Mouse (Mus musculus): ENCODE data around the gene Tspan9. TPM values are rescaled to one million over a fixed set of nuclear protein-coding genes. Genes with fewer than 3 reads are reported as not detected.

Tspan9 gene
- total RNA-seq, 2 experiments from 2014 or later: 52.0 to 57.2 TPM

DNA sequence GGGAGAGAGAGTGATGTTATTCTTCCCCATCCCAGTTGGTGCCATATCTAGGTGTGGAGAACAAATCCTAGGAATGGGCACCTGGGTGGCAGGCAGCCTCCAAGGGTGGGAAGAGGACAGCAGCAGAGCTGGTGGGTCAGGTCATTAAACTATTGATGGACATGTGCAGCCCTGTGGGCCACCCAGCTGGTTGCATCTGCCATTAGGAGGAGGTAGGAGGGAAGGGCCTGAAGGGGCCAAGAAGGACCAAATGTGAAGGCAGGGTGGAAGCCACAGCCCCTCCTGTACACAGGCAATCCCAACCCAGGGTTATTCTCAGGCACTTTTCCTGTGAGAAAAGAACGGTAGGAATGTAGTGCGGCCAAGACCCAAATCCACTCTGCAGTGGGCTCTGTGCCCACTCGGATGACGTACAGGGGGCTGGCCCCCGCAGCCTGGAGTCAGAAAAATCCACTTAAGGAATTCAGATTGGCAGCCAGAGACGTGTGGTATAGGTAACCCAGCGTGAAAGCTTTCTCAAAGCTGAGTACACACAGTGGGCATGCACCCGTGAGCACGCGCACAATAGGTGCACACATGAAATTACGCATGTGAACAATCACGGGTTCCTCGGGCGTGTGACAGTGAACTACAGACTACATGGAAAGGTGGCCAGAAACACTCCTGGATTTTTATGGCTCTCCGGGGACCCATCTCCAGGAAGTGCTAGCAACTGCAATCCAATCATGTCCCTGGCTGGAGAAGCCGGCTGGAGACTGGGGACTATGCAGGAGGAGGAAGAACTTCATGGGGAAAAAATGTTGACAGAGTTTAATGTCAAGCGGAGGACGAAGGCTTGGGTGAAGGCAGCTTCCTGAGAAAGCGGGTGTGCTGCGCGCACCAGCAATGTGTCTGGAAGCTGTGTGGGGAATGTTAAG lies 67.0 kb downstream of the Tspan9 start:
- no peak for DNase-seq

DNA sequence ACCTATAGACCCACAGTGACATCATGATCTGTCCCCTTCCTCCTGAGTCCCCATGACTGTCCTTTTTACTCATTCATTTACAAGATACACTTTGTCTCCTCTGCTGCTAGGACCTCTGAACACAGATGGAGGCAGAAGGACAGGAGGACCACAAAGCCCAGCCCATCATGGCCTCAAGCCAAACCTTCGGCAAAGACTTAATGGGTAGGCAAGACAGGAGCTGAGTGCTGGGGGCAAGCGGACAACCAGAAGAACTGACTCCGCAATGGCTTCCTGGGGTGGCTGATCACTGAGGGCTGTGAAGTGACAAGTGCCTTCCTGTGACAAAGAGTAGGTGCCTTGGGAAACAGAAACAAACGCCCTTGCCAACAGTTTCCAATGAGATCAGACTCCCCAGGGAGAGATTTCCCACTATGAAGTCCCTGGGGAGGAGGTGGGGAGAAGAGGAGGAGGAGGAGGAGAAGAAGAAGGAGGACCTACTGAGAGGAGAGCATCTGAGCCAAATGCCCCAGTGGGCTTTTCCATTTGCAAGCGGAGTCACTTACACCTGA lies 67.9 kb downstream of the Tspan9 start:
- peak in 1 of 2 experiments; percentile 32 for DNase-seq

DNA sequence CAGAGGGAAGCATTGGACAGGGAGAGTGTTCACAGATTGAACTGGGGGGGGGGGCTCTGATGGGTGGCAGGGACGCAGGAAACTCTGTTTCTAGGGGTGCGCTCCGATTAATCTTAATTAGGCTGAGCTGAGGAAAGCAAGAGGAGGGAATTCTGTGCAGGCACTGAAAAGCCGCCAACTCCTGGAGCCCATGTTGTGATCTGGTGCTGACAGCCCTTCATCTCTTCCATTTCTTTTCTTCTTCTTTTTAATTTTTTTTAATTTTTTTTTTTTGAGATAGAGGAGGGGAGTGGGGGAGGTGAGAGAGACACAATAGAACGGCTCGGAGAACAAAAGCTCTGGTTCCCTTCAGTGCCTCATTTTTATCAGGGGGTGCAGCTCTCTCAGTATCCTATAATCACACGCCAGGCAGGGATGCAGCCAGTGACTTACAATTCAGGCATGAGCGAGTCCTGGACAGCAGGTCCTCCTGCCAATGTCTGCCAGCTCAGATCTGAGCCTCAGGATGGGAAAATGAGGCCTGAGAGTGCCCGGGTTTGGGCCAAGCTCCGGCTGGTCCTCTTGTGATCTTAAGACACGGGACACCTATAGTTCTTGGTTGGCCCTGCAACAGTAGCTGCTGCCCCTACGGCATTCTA lies 72.4 kb downstream of the Tspan9 start:
- DNase-seq: no peak

DNA sequence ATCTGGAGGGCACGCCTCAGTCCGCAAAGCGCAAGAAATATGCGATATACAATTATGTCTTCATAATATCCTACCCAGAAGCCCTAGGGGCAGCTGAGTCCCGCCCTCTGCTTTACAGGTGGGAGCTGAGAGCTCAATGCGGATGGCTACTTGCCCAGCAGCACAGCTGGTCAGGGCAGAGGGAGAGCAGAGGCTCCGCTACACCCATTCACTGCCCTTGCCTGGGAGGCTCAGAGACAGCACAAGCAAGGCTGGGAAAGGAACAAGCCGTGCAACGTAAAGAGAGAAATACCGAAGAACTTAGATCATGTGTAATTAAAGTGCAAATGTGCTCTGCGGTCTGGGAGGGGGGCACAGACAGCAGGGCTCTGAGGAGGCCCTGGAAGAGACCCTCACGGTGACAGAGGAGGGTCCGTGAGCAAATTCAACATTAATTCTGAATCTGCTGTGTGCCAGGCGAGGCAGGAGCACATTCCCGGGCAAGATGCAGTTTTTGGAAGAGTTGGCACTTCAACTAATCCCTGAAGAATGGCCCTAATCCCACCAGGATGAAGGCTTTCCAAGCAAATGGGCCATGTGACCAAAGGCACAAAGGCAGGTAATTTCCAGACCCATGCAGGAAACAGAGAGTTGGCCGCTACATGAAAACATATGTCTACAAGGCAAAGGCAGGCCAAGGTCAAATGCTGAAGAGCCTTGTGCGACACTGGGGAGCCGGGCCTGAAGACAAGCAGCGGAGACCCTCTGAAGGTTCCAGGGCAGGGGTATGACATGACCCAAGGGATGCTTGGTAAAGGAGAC lies 73.1 kb downstream of the Tspan9 start:
- DNase-seq: no peak

DNA sequence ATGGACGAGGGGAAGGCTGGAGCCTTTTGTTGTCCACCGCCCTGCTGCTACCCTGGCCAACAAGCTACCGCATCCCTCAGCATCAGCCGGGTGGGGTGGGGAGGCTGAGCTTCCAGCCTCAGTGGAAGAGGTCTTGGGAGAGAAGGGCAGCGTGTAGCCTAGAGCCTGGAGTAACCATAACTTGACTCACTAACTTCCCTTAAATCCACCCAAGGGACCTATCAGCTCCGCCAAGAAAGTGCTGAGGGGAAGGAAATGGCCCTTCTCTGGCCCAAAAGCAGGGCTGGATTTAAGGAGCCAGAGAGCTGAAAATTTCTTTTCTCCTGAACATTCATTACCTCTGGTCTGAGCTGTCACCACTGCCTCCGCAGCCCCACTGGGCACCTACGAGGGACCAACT lies 75.2 kb downstream of the Tspan9 start:
- DNase-seq: no peak

DNA sequence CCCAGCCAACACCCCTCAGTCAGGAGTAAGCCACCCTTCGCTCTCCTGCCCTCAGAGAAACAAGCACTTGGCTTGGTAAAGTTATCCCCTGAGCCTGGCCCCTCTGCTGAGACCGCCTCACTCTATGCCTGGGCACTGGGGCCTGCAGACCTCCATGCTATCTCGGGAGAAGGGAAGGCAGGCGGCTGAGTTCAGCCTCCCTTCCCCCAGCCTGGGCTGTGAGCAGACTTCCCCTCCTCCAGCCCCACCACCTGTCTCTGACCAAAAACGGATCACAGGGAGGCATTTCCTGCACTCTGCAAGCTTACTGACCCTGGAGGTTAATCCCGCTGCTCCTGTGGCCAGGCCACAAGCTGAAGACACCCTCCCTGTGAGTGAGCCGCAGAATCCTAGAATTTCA lies 77.4 kb downstream of the Tspan9 start:
- peak in 1 of 2 experiments; percentile 47 for DNase-seq

DNA sequence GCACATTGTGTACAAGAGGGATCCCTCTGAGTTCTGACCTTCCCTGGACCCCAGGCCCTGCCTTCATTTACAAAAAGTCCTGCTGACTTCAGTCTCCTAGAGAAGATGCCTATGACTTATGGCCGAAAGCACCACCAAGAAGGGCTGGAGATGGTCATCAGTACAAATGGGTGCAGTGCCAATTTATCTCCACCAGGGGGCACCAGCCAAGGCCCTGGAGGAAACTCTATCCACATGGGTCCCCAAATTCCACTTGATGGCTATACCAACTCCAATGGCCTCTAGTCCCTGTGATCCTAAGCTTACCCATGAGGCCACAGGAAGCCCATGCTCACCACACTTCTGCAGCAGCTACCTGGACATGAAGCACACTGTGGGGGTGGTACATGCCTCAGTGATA lies 79.9 kb downstream of the Tspan9 start:
- peak; percentile 60 to 72 for DNase-seq

DNA sequence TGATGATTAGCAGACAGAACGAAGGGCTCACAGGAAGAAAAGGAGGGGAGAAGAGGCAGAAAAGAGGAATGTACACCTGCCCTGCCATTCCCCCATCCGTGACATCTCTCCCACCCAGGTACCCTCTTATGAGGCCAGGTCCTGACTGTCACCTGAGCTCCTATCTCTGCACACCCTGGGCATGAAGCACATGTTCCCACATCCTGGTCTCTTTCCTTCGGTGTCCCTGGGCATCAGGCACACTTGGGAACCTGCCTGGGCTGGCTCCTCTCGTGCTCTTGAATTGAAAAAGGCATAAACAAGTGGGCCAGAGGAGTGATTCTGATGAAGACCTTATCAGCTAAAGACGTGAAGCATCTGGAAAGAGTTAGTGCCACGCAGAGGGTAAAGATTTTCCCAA lies 80.6 kb downstream of the Tspan9 start:
- DNase-seq: no peak

DNA sequence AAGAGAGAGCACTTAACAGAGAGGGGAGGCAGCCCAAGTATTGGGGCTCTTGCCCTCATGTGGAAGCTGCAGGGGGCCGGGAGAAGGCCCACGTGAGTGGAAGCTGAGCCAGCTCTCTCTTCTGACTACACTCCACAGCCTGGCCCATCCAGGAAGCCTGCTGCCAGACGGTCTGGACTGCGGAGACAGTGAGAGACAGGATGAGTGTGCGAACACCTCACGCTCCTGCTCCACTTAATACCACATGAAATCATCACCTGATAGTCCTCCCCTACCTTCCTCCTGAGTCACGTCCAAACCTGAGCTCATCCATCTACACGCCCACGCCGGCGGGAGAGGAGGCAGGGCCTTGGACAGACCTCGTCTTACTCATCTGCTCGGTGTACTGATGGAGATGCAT lies 81.2 kb downstream of the Tspan9 start:
- DNase-seq: no peak

DNA sequence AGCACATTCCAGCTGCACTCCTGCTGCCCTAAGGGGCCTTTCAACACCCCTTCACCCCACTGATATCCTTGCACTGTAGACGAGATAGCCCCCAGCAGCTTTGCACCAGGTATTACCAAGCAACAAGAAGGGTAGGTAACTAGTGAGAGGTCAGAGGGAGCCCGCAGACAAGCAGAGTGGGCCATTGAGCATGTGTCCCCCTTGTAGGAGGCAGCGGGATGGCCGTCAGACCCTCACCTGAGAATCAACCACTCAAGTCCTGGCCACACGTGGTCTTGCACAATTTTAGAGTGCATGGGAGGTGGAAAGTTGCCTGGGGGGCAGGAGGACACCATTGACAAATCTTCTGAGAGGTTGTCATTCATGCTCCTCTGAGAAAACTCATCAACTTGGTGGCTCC lies 82.1 kb downstream of the Tspan9 start:
- DNase-seq: no peak

DNA sequence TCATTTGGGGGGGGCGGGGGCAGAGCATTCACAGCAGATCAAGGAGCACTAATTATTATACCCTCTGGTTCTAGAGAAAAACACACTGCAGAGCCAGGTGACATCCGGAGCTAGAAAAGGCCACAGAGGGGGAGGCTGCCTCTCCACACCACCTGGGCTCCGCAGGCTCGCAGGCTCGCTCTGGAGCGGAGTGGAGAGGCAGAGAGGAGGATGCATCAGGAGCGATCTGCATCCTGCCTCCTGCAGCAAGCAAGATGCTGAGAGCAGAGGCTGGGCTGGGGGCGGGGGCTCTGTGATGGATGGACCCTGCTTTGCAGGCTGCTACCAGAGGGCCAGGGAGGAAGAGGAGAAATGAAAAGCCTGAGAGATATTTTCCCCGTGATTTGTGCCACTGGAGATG lies 84.8 kb downstream of the Tspan9 start:
- no peak for DNase-seq

DNA sequence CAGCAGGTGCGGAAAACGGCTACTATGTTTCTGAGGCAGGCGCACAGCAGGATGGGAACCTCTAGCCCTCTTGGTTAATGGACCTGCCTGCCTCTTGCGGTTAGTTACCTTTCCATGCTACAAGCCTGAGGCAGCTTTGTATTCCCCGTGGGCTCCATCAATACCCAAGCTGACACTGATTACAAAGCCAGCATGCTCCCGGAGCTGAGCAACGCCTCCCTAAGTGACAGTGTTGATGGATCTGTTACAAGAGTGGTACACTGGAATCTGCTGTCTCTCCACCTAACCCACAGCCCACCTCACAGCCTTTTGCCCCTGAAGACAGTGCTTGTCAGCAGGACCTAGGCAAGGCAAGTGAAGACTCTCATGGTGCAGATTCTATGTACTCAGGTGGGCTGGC lies 85.2 kb downstream of the Tspan9 start:
- no peak for DNase-seq

DNA sequence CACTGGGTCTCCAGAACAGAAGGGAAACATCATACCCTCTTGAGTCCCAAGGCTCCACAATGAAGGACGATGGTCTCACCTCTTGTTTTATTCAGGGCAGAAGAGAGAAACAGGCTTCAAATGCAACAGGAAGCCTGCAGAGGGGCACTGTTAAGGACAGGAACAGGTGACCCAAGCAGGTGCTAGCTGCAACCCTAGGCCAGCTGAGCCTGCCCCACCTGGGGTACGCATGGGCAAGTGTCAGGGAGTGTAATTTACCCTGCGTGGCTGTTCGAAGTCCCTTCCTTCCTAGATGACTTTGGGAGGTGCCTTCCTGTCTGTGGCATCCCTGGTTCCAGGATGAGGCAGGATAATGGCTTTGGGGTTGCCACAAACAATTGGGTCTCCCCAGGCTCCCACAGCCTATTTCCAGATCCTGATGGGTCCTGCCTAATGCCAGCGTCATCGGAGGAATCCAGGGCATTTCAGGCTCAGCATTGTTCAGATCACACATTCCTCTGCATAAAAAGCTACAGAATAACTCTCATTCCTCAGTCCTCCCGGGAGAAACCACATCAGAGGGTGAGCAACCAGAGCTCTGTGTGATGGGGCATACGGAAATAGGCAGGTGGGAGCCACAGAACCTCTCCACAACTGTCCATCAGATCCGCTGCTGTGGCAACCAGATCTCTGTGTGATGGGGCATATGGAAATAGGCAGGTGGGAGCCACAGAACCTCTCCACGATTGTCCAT lies 90.2 kb downstream of the Tspan9 start:
- DNase-seq: no peak

DNA sequence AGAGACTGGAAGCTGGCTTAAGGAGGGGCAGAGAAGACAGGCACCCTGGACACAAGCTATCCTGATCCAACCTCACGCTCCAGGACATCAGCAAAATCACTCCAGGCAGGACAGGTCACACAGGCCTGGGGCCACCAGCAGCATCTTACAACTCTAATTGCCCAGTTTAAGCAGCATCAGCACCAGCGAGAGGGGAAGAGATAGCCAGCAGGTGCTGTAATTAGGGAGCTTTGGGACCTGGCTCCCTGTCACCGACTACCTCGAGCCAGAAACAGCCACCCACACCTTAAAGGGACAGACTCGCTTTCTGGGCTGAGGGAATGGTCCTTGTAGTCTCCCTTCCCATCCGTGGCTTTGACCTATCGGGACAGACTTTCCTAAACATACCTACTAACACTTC lies 95.7 kb downstream of the Tspan9 start:
- no peak for DNase-seq

DNA sequence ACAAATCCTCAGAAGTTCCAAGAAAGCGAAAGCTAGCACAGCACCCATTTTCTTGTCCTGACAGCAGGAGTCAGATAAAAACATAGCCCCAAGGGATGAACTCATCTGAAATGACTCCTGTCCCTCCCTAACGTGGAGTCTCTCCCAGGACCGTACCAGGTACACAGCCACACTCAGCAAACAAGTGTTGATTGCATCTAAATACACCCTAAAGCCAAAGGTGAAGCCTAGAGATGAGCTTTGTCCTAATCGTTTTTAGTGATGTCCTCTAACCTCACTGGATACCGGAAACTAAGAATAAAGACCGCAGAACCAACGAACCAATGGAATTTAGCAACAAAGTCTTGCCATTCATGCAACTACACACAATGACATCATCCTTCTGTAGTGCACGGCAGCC lies 96.2 kb downstream of the Tspan9 start:
- DNase-seq: no peak

DNA sequence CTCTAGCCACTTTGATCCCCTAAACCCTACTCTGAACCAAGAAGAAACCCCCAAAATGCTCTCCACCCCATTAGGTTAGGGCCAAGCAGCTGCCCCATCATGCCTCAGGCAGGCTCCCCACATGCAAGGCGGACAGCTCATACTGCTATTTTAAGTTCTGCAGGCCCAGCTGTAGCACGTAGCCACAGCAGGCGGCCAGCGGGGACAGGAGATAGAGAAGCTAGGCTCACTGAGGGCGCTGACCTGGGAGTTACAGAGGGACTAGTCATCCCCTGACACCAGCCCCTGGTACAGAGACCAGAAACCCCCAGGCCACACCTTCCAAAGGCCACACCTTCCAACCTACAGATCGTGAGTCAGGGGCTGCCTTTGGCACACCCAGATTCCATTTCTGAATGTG lies 96.6 kb downstream of the Tspan9 start:
- no peak for DNase-seq

DNA sequence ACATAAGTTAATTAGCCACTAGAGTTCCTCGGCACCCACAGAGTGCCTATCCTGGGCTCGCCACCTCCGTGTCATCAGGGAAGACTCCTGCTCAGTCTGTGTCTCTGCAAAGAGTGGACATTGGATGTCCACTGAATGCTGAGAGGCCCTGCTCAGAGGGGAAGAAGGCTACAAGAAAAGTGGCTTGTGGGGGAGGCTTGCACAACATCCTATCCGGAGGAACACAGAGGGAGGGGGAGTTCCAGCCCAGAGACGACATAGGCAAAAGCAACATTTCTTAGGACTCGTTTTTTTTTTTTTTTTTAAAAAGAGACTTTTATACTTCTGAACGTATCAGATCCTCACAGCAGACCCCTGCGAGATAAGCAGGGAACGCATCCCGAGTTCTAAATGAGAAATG lies 98.7 kb downstream of the Tspan9 start:
- no peak for DNase-seq

DNA sequence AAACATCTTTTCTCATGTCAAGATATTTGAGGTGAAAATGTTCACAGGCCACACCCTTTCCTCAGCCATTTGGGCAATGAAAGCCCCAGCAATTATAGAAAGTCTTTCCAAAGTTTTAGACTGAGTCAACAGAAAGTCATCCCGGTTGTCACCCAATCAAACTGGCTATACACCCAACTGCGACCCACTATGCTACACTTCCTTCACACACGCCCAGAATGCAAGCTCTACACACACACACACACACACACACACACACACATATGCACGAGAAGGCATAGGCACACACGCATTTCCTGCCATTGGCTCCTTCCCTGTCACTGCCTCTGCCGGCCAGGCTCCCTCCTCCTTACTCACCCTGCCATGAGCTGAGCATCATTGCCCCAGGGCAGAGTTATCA lies 99.9 kb downstream of the Tspan9 start:
- DNase-seq: no peak

DNA sequence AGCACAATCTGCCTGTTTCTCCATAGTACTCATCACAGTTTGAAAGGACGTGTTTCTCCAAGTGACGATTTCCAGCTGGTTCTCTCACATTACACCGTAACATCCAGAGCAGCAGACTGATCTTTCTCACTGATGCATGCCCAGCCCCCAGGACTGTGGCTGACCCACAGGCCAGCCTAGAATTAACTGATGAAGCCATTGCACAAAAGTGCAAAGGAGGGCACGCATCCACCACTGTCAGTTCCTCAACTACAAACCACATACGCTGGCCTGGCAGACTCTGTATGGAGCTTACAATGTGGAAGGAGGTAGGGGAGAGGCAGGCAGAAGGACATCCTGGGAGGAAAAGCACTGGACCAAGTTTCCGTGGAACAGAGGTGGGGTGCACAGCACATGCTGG lies 101.6 kb downstream of the Tspan9 start:
- no peak for DNase-seq

DNA sequence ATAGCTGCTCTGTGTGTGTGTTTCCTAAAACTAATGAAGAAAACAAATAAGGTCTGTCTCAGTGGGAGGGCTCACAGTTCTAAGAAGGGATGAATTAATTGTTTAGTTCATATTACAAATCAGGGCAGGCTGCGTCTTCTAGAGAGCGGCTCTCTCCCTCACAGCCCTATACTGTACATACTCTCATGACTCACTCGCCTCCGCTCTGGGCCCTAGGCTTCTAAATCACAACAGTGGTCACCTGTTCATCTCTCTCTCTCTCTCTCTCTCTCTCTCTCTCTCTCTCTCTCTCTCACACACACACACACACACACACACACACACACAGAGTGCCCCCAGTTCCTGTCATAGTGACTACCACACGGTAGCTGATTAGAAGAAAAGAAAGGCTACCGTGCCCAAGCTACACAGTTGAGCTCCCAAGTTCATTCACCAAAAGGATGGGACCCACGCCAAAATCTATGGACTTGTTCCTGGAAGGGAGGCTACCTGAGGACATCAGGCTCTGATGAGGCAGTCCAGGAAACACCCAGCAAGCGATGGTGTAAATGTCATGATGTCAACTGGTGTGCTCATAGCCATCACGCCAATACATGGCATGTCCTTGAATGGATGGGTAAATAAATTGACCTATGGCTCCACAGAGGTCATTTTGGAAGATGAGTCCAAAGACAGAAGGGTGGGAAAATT lies 104.2 kb downstream of the Tspan9 start:
- DNase-seq: peak in 1 of 2 experiments; percentile 8

DNA sequence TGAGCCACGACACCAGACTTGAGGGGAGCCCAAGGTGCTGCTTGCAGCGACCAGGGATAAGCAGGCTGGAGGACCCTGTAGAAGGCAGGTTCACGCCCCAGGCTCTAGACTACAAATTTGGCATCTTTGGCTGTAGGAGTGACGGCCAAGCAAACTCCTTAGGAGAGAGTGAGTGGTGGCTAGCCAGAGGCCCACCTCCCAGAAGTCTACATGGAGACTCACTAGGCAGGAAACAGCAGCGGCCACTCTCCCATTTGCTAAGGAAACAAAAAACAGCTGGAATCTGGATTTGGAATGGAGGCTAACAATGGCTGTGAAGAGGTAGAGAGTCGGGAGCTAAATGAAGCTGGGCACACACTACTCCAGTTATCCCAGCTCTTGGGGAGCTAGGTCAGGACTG lies 104.8 kb downstream of the Tspan9 start:
- DNase-seq: no peak

All from adrenal gland, postnatal 36 days (tissue).